Mouse (Mus musculus) gastrocnemius, postnatal 10 days (tissue): ENCODE results near the gene Lamb2. TPM values are rescaled to one million over a fixed set of nuclear protein-coding genes. Genes with fewer than 3 reads are reported as not detected.
A peak's percentile ranks its signal among the peaks of the same experiment; 100 is the strongest.

ENCODE experiments used
- DNase-seq: peaks from one replicate; pipeline ENCODE4 v3.0.0; 2021; ENCODE audit warnings: mixed read lengths
- total RNA-seq, 2 experiments: library from RNA; stranded (reverse); gene quantifications; 2 replicates each; pipeline ENCODE4 v1.2.3; 2021

Gene Lamb2
- total RNA-seq, 2 experiments from 2014 or later, result 156 to 169 TPM

DNA sequence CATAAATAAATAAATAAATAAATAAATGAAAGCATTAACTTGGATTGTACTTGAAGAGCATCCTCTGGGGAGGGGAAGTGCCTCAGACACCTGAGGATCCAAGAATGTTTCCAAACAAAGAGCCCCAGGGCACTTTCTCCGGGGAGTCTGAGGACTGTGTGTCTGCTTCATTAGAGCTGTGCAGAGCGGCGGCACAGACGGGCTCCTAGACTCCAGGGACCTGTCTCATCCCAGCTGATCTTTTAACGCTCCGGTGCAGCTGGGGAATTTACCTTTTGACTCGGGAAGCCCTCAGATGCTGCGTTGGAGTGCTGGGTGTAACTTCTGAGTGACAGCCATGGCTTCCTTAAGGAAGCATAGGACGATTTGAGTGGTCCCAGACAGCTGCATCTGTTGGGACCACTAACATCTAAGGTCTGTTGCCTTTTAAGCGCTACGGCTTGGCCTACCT is 18.3 kb upstream of the Lamb2 start, which contains the start of gene Klhdc8b:
Klhdc8b (minus strand) TSS at position 401 of the 451 bp plus-strand sequence.
- no peak for DNase-seq

DNA sequence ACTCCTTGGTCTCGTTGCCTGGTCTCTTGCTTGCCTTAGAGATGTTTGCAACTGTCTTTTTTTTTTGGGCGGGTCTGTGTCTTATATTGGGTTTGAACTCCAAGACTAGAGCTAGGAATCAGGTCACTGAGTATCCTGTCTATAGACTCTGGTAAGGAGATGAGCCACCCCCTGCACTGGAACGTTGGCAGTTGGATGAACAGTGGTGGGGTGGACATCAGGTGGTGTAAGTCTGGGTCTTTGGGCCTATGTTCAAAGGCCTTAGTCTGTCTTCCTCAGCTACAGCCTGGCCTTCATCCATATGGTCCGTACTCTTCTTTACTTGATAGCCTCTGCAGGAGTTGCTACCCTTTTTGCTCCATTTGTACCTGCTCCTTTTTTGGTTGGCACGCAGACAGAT is 17.9 kb upstream of the Lamb2 start:
- no peak for DNase-seq

DNA sequence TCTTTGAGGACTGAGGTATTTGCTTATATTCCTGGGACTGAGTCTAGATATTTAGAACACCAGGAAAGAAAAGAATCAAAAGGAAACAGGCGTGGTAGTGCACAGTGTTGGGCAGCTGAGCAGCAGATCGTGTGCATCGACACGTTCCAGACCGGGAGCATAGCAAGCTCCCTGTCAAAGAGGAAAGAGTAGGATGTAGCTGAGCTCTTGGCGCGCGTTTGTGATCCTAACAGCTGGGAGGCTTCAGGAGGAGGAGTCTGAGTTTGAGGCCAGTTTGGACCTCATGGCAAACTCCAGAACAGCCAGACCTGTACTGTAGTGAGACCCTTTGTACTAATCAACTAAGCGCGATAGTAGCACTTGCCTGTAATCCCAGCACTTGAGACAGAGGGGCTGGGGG is 17.3 kb upstream of the Lamb2 start:
- no peak for DNase-seq

DNA sequence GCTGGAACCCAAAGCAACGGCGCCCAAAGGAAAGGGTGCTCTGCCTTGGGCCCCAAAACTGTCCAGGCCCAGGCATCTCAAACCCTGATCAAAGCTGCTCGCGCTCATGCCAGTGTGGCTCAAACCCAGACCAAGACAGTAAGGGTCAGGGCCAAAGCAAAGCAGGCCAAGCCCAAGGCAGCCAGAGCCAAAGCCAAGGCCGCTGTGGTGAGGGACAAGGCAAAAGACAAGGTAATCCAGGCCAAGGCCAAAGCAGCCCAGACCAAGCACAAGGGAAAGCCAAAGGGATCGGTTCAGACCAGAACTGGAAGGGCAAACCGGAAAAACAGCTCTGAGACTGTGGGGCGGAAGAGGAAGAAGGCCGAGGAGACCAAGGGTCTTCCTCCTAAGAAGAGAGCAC is 15.8 kb upstream of the Lamb2 start:
- no peak for DNase-seq

DNA sequence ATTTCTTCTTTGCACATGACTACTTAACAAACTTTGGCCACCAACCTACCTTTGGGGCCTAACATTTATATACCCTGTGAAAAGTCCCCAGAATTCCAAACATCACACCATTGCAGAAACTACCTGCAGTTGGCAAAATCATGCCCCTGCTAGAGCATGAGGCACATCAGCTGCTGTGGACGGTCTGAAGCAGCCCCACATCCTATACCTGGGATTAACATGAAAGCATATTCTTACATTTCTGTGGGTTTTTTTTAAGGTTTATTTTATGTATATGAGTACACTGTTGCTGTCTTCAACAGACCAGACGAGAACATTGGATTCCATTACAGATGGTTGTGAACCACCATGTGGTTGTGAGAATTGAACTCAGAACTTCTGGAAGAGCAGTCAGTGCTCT is 13.3 kb upstream of the Lamb2 start:
- DNase-seq, result no peak

DNA sequence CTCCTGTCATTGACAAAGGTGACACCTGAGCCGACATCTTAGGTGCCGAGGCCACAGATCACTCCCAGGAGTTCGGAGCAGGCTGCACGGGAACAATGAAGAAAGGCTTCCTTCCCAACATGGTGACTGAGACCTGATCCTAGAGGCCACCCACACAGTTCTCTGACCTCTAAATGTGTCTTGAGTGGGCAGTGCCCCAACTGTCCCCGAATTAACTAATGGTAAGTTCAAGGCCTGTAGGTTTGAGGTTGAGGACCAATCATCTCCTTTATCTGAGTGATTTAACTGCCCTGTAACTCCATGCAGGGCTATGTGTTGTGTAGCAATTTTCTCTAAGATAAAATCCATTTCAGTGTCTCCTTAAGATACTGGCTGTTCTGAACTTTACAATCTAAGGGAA is 10.1 kb upstream of the Lamb2 start:
- no peak for DNase-seq

DNA sequence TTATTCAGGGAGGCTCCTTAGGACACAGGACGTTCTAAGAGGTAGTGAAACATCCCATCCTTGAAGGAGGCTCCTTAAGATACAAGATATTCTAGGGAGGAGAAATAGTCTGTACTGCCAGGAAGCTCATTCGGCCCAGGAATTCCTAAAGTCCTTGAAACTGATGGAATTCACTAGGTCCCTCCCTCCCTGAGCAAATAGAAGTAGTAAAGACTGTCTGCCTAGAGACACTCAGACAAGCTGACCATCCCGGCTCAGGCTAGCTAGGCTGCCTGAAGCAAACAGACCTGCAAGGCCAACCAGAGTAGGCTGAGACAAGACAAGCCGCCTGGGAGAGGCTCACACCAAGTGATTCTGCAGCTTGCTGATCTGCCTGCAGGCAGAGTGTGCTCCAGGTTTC is 9.7 kb upstream of the Lamb2 start:
- no peak for DNase-seq

DNA sequence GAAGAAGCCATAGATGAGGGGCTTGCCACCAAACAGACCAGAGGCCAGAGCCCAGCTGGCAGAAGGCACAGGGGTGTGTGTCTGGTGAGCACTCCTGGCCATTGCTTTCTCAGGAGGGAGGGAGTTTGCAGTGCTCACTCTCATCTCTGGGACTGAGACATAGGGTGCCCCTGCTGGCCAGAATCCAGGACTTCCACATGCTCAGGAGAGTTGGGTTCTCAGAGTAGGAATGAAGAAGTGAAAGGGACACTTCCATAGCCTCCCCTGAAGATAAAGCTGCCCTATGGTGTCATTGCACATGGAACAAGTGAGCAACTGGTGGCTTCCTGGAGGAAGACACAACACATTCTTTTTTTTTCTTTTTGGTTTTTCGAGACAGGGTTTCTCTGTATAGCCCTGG is 5.0 kb upstream of the Lamb2 start:
- DNase-seq, result no peak

DNA sequence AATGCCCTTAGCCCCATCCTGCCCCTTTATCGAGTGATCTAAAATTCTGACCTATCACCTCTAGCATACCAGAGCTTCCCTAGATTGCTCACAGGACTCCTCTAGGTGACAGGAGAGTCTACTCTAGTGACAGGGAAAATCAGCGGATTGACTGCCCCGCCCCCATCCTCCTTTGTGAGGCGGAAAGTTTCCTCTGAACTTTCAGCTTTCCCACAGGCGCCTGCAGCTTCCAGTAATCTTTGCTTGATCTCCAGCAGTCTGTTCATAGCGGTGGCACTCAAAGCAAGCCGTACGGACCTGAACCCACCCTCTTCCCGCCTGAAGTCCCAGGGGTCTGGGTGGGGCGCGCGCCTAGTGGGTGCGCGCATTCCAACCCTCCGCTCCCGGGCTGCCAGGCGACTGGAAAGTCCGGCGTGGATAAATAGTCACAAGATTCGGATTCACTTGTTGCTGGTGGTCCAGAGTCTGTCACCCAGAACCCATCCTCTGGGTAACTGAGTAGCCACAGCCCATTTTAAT is 839 bp upstream of the Lamb2 start:
- peak; percentile 86 for DNase-seq

DNA sequence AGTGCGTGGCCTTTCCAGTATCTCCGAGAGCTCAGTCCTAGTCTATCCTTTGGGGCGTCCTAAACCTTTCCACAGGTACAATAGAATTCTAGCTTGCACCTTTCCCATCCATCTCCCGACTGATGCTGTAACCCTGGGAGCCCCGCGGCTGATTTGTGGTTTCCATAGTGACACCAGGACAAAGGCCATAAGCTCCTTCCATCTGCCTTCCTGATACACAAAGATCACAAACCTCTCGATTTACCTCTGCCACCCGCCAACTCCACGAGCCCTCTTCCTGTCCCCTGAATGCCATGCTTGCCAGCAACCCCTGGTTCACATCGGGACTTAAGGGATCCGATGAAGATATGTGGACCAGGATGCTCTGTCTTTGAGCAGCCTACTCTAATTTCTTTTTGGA is 295 bp upstream of the Lamb2 start:
- peak; percentile 25 for DNase-seq

DNA sequence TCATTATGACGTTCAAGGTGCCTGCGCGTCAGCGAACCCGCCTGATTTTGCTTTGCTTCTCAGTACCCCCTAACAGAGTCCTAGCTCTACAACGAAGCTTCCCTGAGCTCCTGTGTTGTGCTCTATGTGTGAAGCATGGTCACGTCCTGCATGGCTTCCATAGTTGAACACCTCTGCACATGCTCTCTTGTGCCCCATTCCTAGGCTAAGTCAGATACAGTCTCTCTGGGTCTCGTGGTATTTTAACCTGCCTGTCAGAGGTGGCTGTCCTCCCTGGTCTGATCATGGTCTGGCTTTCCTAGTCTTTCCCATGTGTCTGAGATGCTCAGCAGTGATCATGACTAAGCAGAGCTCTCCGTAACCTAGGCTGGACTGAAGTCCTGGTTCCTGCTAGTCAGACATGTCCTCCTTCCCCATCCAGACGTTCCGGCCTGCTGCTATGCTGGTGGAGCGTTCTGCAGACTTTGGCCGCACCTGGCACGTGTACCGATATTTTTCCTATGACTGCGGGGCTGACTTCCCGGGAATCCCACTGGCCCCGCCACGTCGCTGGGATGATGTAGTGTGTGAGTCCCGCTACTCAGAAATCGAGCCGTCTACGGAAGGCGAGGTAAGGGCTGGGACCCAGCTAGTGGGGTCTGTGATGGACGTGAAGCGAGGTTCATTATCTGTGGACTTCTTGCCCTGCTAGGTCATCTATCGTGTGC is 1.4 kb downstream of the Lamb2 start:
- no peak for DNase-seq

DNA sequence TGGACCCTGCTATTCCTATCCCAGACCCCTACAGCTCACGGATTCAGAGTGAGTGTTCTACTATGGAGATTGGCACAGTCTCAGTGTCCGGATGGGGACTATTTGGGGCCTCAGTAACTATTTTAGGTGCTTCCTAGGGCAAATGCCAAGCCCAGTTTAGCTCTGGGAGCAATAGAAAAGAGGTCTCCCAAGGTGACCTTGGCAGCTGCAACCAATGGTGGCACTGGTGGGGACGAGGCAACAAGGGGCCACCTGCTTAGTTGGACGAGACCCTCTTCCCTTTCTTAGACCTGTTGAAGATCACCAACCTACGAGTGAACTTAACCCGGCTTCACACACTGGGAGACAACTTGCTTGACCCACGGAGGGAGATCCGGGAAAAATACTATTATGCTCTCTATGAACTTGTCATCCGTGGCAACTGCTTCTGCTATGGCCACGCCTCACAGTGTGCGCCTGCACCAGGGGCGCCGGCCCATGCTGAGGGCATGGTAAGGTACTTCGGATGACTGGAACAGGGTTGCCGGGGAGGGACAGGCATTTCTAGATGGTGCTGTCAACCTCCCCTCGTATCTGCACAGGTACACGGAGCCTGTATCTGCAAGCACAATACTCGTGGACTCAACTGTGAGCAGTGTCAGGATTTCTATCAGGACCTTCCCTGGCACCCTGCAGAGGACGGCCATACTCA is 2.1 kb downstream of the Lamb2 start:
- DNase-seq, result no peak

DNA sequence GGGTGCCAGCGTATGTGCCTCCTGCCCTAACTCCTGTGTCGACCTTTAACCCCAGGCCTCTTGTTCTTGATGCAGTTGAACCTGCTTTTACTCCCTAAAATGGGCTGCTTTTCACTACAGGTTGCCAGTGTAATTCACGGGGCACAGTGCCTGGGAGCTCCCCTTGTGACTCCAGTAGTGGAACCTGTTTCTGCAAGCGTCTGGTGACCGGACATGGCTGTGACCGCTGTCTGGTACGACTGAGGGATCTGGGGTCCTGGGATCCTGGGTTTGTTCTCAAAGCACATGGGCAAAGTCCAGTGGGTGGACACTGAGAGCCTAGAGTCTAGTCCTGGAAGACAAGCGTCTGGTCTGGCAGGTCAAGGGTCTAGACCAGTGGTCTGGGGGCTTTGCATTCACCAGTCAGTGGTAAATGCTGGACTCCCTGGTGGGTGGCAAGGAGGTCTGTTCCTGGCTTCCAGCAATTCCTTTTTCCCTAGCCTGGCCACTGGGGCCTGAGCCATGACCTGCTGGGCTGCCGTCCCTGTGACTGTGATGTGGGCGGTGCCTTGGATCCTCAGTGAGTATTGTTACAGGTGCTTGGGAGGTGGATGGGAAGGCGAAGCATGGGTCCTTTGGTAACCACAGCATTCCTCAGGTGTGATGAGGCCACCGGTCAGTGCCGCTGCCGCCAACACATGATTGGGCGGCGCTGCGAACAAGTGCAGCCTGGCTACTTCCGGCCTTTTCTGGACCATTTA is 3.7 kb downstream of the Lamb2 start:
- no peak for DNase-seq

DNA sequence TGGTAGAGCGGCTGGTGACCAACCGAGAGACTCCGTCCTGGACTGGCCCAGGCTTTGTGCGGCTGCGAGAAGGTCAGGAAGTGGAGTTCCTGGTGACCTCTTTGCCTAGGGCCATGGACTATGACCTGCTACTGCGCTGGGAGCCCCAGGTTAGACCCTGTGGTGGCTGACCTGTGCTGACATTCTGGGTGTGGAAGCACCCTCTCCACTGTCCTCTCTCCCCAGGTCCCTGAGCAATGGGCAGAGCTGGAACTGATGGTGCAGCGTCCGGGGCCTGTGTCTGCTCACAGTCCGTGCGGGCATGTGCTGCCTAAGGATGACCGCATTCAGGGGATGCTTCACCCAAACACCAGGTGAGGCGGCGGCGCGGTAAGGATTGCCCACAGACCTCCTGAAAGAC is 4.5 kb downstream of the Lamb2 start:
- no peak for DNase-seq

DNA sequence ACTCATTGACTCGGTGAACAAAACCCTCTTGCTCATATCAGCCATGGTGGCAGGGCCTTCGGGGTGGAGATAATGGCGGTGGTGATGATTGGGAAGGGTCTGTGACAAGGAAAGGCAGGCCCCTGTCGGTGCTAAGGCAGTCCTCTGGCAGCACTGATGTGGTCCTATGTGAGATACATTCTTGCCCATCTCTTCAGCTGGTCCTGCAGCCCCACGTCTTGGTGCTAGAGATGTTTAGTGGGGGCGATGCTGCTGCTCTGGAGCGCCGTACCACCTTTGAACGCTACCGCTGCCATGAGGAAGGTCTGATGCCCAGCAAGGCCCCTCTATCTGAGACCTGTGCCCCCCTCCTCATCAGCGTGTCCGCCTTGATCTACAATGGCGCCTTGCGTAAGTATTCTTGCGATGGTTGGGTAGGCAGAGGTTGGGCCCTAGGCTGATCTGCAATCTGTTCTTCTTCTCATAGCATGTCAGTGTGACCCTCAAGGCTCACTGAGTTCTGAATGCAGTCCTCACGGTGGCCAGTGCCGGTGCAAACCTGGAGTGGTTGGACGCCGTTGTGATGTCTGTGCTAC is 5.9 kb downstream of the Lamb2 start:
- DNase-seq, result no peak

DNA sequence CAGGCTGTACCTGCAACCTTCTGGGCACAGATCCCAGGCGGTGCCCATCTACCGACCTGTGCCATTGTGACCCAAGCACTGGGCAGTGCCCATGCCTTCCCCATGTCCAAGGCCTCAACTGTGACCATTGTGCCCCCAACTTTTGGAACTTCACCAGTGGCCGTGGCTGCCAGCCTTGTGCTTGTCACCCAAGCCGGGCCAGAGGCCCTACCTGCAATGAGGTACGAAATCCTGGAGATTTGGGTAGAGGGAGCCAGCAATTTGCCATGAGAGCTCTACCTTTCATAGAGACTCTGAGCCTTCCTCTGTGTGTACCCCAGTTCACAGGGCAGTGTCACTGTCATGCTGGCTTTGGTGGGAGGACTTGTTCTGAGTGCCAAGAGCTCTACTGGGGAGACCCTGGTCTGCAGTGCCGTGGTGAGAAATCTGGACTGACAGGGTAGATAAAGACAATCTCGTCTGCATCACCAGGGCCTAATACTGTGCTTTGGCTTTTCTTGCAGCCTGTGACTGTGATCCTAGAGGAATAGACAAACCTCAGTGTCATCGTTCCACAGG is 7.5 kb downstream of the Lamb2 start:
- no peak for DNase-seq

DNA sequence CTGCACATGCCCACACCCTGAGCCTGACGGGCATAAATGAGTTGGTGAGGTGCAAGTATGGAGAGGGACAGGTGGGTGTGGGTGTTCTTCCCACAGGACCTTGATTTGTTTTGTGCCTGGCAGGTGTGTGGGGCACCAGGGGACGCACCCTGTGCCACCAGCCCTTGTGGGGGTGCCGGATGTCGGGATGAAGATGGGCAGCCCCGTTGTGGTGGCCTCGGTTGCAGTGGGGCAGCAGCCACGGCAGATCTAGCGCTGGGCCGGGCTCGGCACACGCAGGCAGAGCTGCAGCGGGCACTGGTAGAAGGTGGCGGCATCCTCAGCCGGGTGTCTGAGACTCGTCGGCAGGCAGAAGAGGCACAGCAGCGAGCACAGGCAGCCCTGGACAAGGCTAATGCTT is 8.9 kb downstream of the Lamb2 start:
- DNase-seq, result no peak

DNA sequence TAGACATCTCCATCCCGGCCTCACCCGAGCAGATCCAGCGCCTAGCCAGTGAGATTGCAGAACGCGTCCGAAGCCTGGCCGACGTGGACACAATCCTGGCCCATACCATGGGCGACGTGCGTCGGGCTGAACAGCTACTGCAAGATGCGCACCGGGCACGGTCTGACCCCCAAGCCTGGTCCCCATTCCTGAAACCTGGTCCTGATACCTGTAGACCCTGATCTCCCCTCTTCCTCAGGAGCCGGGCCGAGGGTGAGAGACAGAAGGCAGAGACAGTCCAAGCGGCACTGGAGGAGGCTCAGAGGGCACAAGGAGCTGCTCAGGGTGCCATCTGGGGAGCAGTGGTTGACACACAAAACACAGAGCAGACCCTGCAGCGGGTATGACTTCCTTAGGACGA is 9.7 kb downstream of the Lamb2 start:
- no peak for DNase-seq

DNA sequence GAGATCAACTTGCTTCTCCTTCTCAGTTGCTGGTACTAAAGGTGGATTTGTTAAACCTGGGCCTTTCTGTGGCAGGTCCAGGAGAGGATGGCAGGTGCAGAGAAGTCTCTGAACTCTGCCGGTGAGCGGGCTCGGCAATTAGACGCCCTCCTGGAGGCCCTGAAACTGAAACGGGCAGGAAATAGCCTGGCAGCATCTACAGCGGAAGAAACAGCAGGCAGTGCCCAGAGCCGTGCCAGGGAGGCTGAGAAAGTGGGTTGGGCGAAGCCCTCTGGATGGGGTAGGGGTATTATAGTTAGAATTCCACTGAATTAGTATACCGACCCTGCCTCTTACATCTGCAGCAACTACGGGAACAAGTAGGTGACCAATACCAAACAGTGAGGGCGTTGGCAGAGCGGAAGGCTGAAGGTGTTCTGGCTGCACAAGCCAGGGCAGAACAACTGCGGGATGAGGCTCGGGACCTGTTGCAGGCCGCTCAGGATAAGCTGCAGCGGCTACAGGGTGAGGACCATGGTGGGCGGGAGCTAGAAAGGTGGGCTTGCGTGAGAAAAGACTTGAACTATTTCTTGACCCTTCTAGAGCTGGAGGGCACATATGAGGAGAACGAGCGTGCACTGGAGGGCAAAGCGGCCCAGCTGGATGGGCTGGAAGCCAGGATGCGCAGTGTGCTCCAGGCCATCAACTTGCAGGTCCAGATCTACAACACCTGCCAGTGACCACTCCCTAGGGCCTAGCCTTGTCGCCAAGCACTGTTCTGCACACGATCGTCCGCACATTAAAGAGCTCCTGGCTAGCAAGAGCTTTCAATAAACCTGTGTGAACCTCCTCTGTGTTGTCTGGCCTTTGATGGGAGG is 10.4 kb downstream of the Lamb2 start:
- peak; percentile 51 for DNase-seq

DNA sequence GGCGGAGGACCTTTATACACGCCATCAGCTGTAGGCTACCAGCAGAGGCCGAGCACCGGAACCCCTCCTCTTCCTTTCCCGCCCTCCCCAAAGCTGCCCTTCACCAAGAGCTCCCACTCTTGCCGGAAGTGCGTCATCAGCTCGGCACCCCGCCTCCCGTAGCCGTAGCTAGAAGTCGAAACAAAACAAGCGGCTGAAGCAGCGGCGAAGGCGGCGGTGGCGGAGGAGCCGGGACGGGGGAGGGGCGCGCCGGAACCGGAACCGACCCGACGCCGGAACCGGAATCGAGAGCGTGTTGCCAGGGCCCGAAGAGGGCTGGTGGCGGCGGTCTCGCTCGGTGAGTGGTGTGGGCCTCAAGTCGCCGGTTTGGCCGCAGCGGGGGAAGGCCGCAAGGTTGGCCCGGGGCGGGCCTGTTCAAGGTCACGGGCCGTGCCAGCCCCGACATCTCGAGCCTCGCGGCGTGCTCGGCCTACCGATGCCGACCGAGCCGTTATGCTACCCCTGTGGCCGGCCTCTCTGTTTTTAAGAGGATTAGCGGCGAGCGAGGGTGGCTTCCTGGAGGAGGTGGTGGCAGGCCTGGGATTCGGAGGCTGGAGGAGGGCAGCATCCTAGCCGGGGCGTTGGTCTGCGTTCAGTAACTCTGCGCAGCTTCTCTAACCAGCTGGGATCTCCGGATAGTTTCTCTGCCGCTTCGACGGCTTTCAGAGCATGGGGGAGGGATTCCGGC is 11.2 kb downstream of the Lamb2 start, which contains the start of gene Usp19:
Usp19 (plus strand) TSS at position 44 of the 727 bp plus-strand sequence.
- DNase-seq, result peak; percentile 93

DNA sequence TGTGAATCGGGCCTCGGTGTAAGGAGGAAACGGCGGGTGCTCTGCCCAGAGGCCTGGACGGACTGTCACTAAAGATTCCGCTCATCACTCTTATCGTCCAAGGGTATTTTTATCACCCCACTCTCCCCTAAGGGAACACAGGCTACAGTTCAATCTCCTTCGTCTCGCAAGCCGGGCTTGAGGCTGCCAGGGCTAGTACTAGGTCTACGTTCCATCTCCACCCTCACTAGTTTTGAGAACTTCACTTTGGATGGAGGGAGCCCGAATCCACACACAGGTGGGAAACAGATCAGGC is 11.7 kb downstream of the Lamb2 start:
- DNase-seq, result no peak
